Mouse (Mus musculus) myocyte (in vitro differentiated cells): ENCODE data around the gene Nek9. TPM values are rescaled to one million over a fixed set of nuclear protein-coding genes. Genes with fewer than 3 reads are reported as not detected.

Experiments used
- H3K27me3 ChIP-seq: one replicate; pipeline ENCODE4 v1.6.1; 2011; ENCODE audit not compliant: control insufficient read depth, insufficient read depth, insufficient read length
- H3K36me3 ChIP-seq: one replicate; pipeline ENCODE4 v1.6.1; 2011; ENCODE audit not compliant: control insufficient read depth, insufficient read depth
- H3K4me2 ChIP-seq: one replicate; pipeline ENCODE4 v1.6.1; 2011; ENCODE audit warnings: low read depth, control low read depth
- H3K4me3 ChIP-seq: one replicate; pipeline ENCODE4 v1.5.1; 2011; ENCODE audit warnings: mild to moderate bottlenecking, control low read depth, moderate library complexity
- H3K79me2 ChIP-seq: one replicate; pipeline ENCODE4 v1.6.1; 2011; ENCODE audit not compliant: control insufficient read depth, insufficient read depth
- H3ac ChIP-seq: one replicate; pipeline ENCODE4 v1.6.1; 2011; ENCODE audit not compliant: control insufficient read depth, insufficient read length
- CEBPB ChIP-seq: IDR thresholded peaks from 2 replicates; pipeline ENCODE4 v1.6.1; 2011; ENCODE audit warnings: mild to moderate bottlenecking, moderate library complexity; ENCODE audit not compliant: poor library complexity, insufficient read depth, severe bottlenecking
- E2F4 ChIP-seq: IDR thresholded peaks from one replicate; pipeline ENCODE4 v1.6.1; 2011; ENCODE audit warnings: mild to moderate bottlenecking, control low read depth, moderate library complexity; ENCODE audit not compliant: insufficient read depth
- MAX ChIP-seq: IDR thresholded peaks from one replicate; pipeline ENCODE4 v1.6.1; 2011; ENCODE audit warnings: low read depth, mild to moderate bottlenecking, control low read depth
- MYOD1 ChIP-seq, 3 experiments: IDR thresholded peaks; one replicate each; pipeline ENCODE4 v1.6.1; 2011; ENCODE audit warnings: control low read depth in 2 of 3, low read depth in 2 of 3, mild to moderate bottlenecking in 2 of 3, moderate library complexity in 1 of 3; ENCODE audit not compliant: insufficient read length in 2 of 3, control insufficient read depth in 1 of 3
- MYOG ChIP-seq, 3 experiments: IDR thresholded peaks; one replicate each; pipeline ENCODE4 v1.6.1; 2011; ENCODE audit warnings: control low read depth in 2 of 3, low read depth in 2 of 3, mild to moderate bottlenecking in 2 of 3; ENCODE audit not compliant: insufficient read length in 2 of 3, control insufficient read depth in 1 of 3, insufficient read depth in 1 of 3
- POLR2A ChIP-seq: IDR thresholded peaks from one replicate; pipeline ENCODE4 v1.6.1; 2011; ENCODE audit warnings: low read depth, mild to moderate bottlenecking, control low read depth, moderate library complexity; ENCODE audit not compliant: insufficient read length
- POLR2AphosphoS2 ChIP-seq: IDR thresholded peaks from one replicate; pipeline ENCODE4 v1.6.1; 2011; ENCODE audit warnings: low read depth, control low read depth; ENCODE audit not compliant: insufficient read length
- REST ChIP-seq: IDR thresholded peaks from one replicate; pipeline ENCODE4 v1.6.1; 2011; ENCODE audit warnings: mild to moderate bottlenecking, control low read depth, moderate library complexity; ENCODE audit not compliant: insufficient read depth, insufficient read length
- SRF ChIP-seq: IDR thresholded peaks from one replicate; pipeline ENCODE4 v1.6.1; 2011; ENCODE audit warnings: low read depth; ENCODE audit not compliant: control insufficient read depth, insufficient read length
- TCF12 ChIP-seq: IDR thresholded peaks from one replicate; pipeline ENCODE4 v1.6.1; 2011; ENCODE audit warnings: mild to moderate bottlenecking, control low read depth; ENCODE audit not compliant: poor library complexity, insufficient read depth, severe bottlenecking
- TCF3 ChIP-seq: IDR thresholded peaks from one replicate; pipeline ENCODE4 v1.6.1; 2011; ENCODE audit warnings: low read depth, control low read depth; ENCODE audit not compliant: insufficient read length
- USF1 ChIP-seq: IDR thresholded peaks from one replicate; pipeline ENCODE4 v1.6.1; 2011; ENCODE audit warnings: low read depth, mild to moderate bottlenecking, control low read depth, moderate library complexity
- polyA plus RNA-seq: library from polyadenylated mRNA; unstranded; fragments of >200 nt; fragmentation: generic; extraction: Trizol; gene quantifications from one replicate; pipeline ENCODE4 v1.2.1, GENCODE M21; 2012; ENCODE audit warnings: missing spikeins

Gene Nek9
- polyA plus RNA-seq, 1 experiment, result 40.4 TPM

DNA sequence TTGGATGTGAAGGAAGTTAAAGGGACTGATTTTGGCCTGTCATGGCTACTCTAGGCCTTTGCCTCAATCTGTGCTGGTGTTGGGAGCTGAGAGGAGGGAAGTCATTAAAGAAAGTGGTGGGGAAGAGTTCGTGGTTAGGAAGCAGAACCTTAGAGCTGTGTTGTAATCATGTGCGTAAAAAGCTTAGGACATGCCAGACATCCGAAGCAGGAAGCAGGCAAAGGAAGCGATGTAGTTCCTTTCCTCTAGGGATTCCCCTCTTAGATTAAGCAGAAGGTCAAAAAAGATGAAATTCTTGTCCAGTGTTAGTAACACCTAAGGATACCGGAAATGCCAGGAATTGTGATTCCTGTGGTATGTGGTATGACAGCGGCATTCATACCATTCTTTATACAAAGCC lies 9.2 kb upstream of the Nek9 start:
- Histone ChIP-seq H3ac (no peak overlapping the region), H3K36me3 (peaks cover 38% of the 10 kb centered on the region), H3K4me2 (no peak overlapping the region), H3K27me3 (no peaks in the 10 kb centered on the region), H3K79me2 (peaks cover 30% of the 10 kb centered on the region), H3K4me3 (no peak overlapping the region)
- no peak for TF ChIP-seq CEBPB
- no peak for TF ChIP-seq E2F4
- TF ChIP-seq TCF12, result no peak

DNA sequence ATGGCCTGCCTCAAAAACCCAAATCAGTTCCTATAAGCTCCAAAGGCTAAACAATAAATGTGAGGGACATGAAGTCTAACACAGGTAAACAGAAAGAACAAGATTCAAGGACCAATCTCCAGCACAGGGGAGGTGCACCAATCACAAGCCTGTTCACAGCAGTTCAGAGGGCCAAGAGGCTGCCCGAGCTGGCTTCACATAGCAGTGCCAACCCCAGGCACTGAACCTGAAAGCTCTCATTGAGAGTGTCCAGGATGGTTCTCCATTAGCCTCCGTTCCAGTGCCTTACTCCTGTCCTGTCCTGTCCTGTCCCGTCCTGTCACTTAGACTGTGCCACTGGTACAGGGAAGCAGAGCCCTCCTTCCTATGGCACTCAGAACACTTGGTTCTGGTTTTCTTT lies 8.0 kb upstream of the Nek9 start:
- H3K36me3 ChIP-seq, result peaks cover 31% of the 10 kb centered on the region
- no peak for TF ChIP-seq CEBPB
- no peak for TF ChIP-seq MYOD1 (IDR thresholded peaks at IDR 0.05; ENCODE audit: control insufficient read depth in 1 of 3, insufficient read length in 2 of 3, low read depth in 2 of 3)
- TF ChIP-seq SRF, result no peak
- TF ChIP-seq POLR2A, result no peak
- no peak for TF ChIP-seq TCF3
- TF ChIP-seq MYOG (IDR thresholded peaks at IDR 0.05; ENCODE audit: control insufficient read depth in 1 of 3, insufficient read depth in 1 of 3, insufficient read length in 2 of 3, low read depth in 2 of 3), result no peak
- TF ChIP-seq REST, result no peak
- no peak for TF ChIP-seq POLR2AphosphoS2
- no peak for TF ChIP-seq E2F4
- no peak for TF ChIP-seq MAX
- no peak for TF ChIP-seq TCF12
- TF ChIP-seq USF1, result no peak
- H3K79me2 ChIP-seq, result peaks cover 20% of the 10 kb centered on the region
- no peaks in the 10 kb centered on the region for H3K27me3 ChIP-seq
- H3K4me3 ChIP-seq, result no peak overlapping the region
- H3K4me2 ChIP-seq, result no peak overlapping the region
- H3ac ChIP-seq, result no peak overlapping the region

- peaks cover 12% of the 10 kb centered on the region for H3K79me2 ChIP-seq
- no peak overlapping the region for H3ac ChIP-seq
- H3K4me2 ChIP-seq, result no peak overlapping the region
- H3K4me3 ChIP-seq, result no peak overlapping the region
- no peak for TF ChIP-seq TCF3
- no peak for TF ChIP-seq MYOD1 (IDR thresholded peaks at IDR 0.05; ENCODE audit: control insufficient read depth in 1 of 3, insufficient read length in 2 of 3, low read depth in 2 of 3)
- no peak for TF ChIP-seq E2F4
- no peak for TF ChIP-seq POLR2AphosphoS2
- TF ChIP-seq MYOG (IDR thresholded peaks at IDR 0.05; ENCODE audit: control insufficient read depth in 1 of 3, insufficient read depth in 1 of 3, insufficient read length in 2 of 3, low read depth in 2 of 3), result no peak
- no peak for TF ChIP-seq POLR2A
- no peak for TF ChIP-seq SRF
- TF ChIP-seq MAX, result no peak
- no peak for TF ChIP-seq USF1
- TF ChIP-seq CEBPB, result no peak
- TF ChIP-seq TCF12, result no peak
- TF ChIP-seq REST, result no peak
- H3K36me3 ChIP-seq, result peaks cover 26% of the 10 kb centered on the region
- H3K27me3 ChIP-seq, result no peaks in the 10 kb centered on the region
These were observed 7.2 kb upstream of the Nek9 start for GRCm38 (mm10) chr12:85346374-85346773.

- Histone ChIP-seq H3K79me2 (peaks cover 6% of the 10 kb centered on the region), H3K27me3 (no peaks in the 10 kb centered on the region), H3K4me2 (no peak overlapping the region), H3K4me3 (no peak overlapping the region), H3ac (no peak overlapping the region), H3K36me3 (peaks cover 22% of the 10 kb centered on the region)
- no peak for TF ChIP-seq CEBPB
- no peak for TF ChIP-seq E2F4
- TF ChIP-seq MYOG (IDR thresholded peaks at IDR 0.05; ENCODE audit: control insufficient read depth in 1 of 3, insufficient read depth in 1 of 3, insufficient read length in 2 of 3, low read depth in 2 of 3), result no peak
- no peak for TF ChIP-seq TCF3
- no peak for TF ChIP-seq MYOD1 (IDR thresholded peaks at IDR 0.05; ENCODE audit: control insufficient read depth in 1 of 3, insufficient read length in 2 of 3, low read depth in 2 of 3)
- TF ChIP-seq REST, result no peak
- TF ChIP-seq POLR2A, result no peak
These were observed 6.4 kb upstream of the Nek9 start for GRCm38 (mm10) chr12:85345559-85345958.

DNA sequence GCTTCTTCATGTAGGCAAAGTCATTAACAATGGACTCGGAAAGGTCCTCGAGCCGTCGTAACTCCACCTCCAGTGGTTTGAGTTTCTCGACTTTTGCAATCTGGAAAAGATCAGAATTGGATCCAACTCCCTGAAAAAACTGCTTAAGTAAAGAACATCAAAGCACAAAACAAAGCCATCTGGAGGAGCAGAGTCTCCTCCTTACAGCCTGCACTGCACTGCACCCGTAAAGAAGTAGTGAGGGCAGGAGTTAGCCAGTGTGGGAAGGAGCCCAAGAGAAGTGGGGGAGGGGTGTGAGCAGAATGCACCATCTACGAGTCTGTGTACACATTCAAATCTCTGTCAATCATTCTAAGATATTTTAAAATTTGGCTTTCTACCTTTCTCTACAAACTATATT lies 5.1 kb upstream of the Nek9 start:
- H3ac ChIP-seq, result no peak overlapping the region
- TF ChIP-seq SRF (no peak), POLR2A (no peak), USF1 (no peak), MYOD1 (IDR thresholded peaks at IDR 0.05; ENCODE audit: control insufficient read depth in 1 of 3, insufficient read length in 2 of 3, low read depth in 2 of 3) (no peak)
- H3K4me2 ChIP-seq, result no peak overlapping the region
- H3K79me2 ChIP-seq, result peaks cover 14% of the 10 kb centered on the region
- H3K36me3 ChIP-seq, result peaks cover 18% of the 10 kb centered on the region
- H3K27me3 ChIP-seq, result no peaks in the 10 kb centered on the region
- no peak overlapping the region for H3K4me3 ChIP-seq
